Mouse (Mus musculus) CH12F3 (cell line): ENCODE data around the gene Cblb.

ENCODE experiments used
- in situ Hi-C: fragments of 300-500 bp; cut with MboI; formaldehyde crosslinking; loops from 2 replicates; pipeline ENCODE4 v1.14.3; 2020; ENCODE audit warnings: low sequenced_read_pairs

Cblb gene

DNA sequence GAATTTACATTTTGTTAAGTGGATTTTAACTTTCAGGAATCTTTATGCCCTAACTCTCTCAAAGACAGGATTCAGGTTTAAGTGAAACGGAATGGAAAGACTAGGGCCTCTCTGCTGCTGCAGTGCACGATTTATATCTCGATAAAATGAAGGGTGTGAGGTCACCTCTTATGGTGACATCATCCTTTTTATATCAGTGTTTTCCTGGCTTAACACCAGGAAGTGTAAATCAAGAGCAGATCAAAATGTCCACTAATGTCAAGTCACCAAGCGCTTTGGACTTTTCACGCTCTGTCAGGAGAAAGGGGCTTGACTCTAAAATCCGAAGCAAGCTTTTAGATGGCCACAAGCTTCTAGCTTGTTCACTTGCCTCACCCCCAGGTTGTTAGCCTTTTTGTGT lies 38.6 kb downstream of the Cblb start:
- in situ Hi-C loops, result no loop called here

DNA sequence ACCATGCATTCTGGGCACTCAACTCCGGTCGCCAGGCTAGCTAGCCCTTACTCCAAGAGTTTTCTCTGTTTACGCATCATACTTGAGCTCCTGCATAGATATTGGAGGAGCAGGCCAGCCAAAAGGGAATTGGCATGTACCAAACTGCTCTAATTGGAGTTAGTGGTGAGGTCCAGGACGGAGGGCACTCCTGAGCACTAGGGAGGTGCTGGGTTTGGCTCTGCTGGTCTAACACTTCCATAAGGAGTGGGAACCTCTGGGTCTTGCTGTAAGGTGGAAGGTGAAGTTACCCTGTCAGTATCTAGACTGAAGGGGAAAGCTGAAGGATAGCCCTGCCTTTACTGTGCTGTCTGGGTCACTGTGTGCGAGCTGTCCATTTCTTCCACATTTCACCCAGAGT lies 39.1 kb downstream of the Cblb start:
- in situ Hi-C loops, result no loop called here

GRCm38 (mm10) chr16:52071290-52071689 lies 40.3 kb downstream of the Cblb start:
- in situ Hi-C loops, result no loop called here

DNA sequence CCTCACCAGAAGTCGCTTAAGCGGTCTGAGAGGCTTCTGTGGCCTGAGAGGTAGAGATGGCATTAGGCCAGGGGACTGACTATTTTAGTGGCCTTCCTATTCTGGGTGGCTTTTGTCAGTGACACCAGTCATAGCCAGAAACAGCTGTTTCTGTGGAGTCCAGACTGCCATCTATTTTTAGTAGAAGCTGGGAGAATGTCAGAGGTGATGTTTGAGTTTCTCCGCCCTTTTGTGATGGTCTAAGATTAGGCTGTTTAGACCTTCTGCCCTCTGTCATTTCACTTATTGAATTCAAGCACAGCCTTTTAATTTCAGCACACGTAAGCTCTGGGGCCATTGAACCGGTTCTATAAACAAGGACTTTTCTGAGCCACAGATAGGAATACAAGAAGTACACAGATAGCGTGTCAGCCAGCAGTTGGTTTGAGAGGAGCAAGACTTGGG lies 40.8 kb downstream of the Cblb start:
- in situ Hi-C loops, result no loop called here

GRCm38 (mm10) chr16:52076652-52077051 lies 45.6 kb downstream of the Cblb start:
- in situ Hi-C loops, result no loop called here

GRCm38 (mm10) chr16:52077901-52078300 lies 46.9 kb downstream of the Cblb start:
- in situ Hi-C loops, result no loop called here

- in situ Hi-C loops, result no loop called here
Observed at GRCm38 (mm10) chr16:52078758-52079474, 47.9 kb downstream of the Cblb start.

DNA sequence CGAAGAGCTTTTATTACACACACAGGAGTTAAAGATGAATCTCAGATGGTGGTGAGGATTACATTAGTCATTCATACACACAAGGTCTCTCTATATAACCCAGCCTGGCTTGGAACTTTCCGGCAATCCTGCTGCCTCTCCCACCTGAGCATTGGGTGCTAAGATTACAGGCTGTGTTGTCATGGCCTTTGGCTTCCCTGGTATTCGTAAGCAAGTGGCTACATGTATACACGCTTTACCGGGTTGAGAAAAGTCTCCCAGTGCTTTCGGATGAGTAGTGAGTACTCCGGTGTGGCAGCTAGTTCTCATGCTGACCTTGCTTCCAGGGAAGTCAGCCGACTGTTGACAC lies 48.4 kb downstream of the Cblb start:
- in situ Hi-C loops, result no loop called here

- in situ Hi-C loops, result no loop called here
Observed at GRCm38 (mm10) chr16:52080619-52081395, 49.8 kb downstream of the Cblb start.

DNA sequence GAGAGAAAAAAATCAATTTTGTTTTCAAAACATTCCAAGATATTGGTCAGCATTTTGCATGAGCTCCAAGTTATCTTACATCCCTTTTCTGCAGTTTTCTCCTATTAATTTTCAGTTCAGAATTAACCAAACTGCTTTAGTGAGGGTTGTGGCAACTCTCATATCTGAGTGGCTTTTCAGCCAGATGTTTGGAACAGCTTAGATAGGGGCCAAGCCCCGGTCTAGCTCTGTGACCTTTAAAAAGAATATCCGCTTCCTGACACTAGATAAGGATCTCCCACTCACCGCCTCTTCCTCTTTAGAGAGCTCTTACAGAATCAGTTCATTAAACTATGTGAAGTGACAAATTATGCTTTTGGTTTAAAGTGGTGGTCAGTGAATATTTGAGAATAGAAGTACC lies 50.7 kb downstream of the Cblb start:
- in situ Hi-C loops, result no loop called here

- in situ Hi-C loops, result no loop called here
Observed at GRCm38 (mm10) chr16:52086793-52087450, 55.9 kb downstream of the Cblb start.

DNA sequence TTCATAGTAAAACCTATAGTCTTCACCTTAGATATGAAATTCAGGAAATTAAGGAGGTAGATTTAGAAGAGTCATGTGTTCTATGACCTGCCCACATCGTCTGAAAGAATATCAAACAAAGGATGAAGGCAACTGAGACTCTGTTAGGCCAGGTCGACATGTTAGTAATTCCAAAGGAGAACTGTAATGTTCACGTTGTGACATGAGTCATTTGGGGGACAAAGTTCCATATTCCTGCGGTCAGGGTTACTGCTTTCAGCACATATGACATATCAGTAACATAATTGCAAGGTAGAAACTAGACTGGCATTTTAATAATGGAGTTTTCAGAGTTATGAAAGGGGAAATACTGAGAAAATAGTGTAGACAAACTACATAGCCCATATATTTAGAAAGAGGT lies 58.3 kb downstream of the Cblb start:
- in situ Hi-C loops, result no loop called here

- in situ Hi-C loops, result no loop called here
Observed at GRCm38 (mm10) chr16:52090899-52091298, 59.9 kb downstream of the Cblb start.

GRCm38 (mm10) chr16:52093325-52094253 lies 62.6 kb downstream of the Cblb start:
- in situ Hi-C loops, result no loop called here

- in situ Hi-C loops, result no loop called here
Observed at GRCm38 (mm10) chr16:52094735-52095459, 63.9 kb downstream of the Cblb start.

DNA sequence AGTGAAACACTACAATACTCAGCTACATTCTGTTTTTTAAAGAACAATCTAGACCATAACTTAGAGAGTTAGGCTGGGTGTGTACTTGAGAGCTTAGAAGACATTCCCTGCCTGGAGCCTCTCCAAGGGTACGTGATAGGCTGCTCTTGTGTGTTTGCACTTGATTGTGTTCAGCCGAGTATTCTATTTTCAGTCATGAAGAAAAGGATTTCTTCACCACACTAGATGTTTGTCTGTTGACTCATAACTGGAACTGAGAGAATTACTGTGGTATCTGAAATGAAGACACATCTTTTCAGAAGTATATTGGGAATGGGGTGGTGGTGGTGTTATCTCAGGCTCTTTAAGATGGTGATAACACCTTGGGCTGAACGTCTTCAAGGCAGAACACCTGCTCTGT lies 64.6 kb downstream of the Cblb start:
- in situ Hi-C loops, result no loop called here

DNA sequence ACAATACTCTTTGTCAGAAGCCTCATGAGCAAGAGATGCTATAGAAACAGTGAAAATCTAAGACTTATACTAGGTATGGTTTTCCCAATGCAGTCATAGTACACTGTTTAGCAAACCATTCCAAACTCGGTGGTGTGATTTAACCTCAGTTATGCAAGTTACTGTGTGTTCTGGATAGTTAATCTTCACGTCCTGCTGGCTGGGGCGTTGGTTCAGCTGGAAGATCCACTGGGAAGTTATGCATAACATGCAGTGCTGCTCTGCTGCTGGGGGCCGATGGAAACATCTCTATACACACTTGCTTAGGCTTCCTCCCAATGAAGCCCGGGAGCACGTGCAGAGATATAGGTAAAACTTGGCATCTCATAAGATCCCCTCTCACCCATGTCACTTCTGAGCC lies 69.4 kb downstream of the Cblb start:
- in situ Hi-C loops, result no loop called here

- in situ Hi-C loops, result no loop called here
Observed at GRCm38 (mm10) chr16:52104608-52105007, 73.6 kb downstream of the Cblb start.

DNA sequence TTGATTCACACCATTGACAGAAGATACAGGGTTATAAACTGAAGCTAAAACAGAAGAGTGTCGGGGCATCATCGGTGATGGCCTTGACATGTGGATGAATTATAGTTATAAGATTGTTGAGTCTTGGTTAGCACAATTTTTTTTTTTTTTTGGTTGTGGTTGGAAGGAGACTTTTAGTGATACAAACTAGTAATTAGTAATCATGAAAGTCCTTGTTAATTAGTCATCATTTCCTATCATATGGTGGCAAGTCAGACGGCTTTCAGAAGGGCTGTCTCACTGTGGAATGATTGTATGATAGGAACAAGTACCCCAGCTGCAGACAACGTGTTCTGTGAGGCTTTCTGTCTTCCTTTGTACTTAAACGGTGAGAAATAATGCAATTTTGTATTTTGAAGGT lies 76.8 kb downstream of the Cblb start:
- in situ Hi-C loops, result no loop called here

GRCm38 (mm10) chr16:52114473-52114872 lies 83.4 kb downstream of the Cblb start:
- in situ Hi-C loops, result no loop called here
